Mouse (Mus musculus) embryonic fibroblast, embryonic 13.5 days (primary cell): ENCODE results near the gene Plxnc1.

Source experiments
- CTCF ChIP-seq: IDR thresholded peaks from 2 replicates; pipeline ENCODE4 v1.5.1; 2011; ENCODE audit warnings: mild to moderate bottlenecking, control low read depth, low read length, moderate library complexity, borderline replicate concordance; ENCODE audit not compliant: insufficient read depth
- POLR2A ChIP-seq: IDR thresholded peaks from 2 replicates; pipeline ENCODE4 v1.6.1; 2011; ENCODE audit warnings: low read depth, mild to moderate bottlenecking, control low read depth, low read length, moderate library complexity

- no peak for TF ChIP-seq POLR2A
- TF ChIP-seq CTCF: no peak
Measured at GRCm38 (mm10) chr10:94981466-94982138, 37.0 kb upstream of the Plxnc1 start.
